Mouse (Mus musculus): ENCODE results near the gene Creld1. TPM values are rescaled to one million over a fixed set of nuclear protein-coding genes. Genes with fewer than 3 reads are reported as not detected.

The Creld1 gene
- total and polyA plus RNA-seq, 2 experiments from 2014 or later = 27.1 to 27.5 TPM

GRCm38 (mm10) chr6:113522310-113522709 lies 39.2 kb downstream of the Creld1 start:
- Histone ChIP-seq H3K4me3 (ENCODE audit: low read depth, low read length) (no peak overlapping the region), H3K9ac (replicated peaks; ENCODE audit: low read depth, low read length) (no peak overlapping the region), H3K27me3 (ENCODE audit: control insufficient read depth, insufficient read depth, low read length) (no peaks in the 10 kb centered on the region), H3K27ac (ENCODE audit: low read depth) (no peak overlapping the region), H3K4me2 (ENCODE audit: low read depth, low read length) (no peak overlapping the region), H3K4me1 (ENCODE audit: control insufficient read depth, insufficient read depth) (no peaks in the 10 kb centered on the region), H3K36me3 (replicated peaks; ENCODE audit: control insufficient read depth, insufficient read depth, low read length) (peaks cover 71% of the 10 kb centered on the region), H3K9me3 (replicated peaks; ENCODE audit: control insufficient read depth, low read length) (no peaks in the 10 kb centered on the region)
- TF ChIP-seq CTCF (IDR thresholded peaks at IDR 0.05; ENCODE audit: low read depth) = no peak
- TF ChIP-seq EP300 (IDR thresholded peaks at IDR 0.05; ENCODE audit: low read depth) = no peak
- ATAC-seq (ENCODE audit: insufficient read depth, low read depth) (no peak), DNase-seq (ENCODE audit: low spot score) (no peak)
- WGBS = 79% methylated on average over 1 of the region's 1 CpGs

GRCm38 (mm10) chr6:113523420-113523819 lies 40.3 kb downstream of the Creld1 start:
- Histone ChIP-seq H3K9me3 (replicated peaks; ENCODE audit: control insufficient read depth, low read length) (no peaks in the 10 kb centered on the region), H3K4me3 (ENCODE audit: low read depth, low read length) (no peak overlapping the region), H3K27ac (ENCODE audit: low read depth) (no peak overlapping the region), H3K9ac (replicated peaks; ENCODE audit: low read depth, low read length) (no peak overlapping the region), H3K36me3 (replicated peaks; ENCODE audit: control insufficient read depth, insufficient read depth, low read length) (peaks cover 60% of the 10 kb centered on the region), H3K4me1 (ENCODE audit: control insufficient read depth, insufficient read depth) (no peaks in the 10 kb centered on the region), H3K4me2 (ENCODE audit: low read depth, low read length) (no peak overlapping the region), H3K27me3 (ENCODE audit: control insufficient read depth, insufficient read depth, low read length) (no peaks in the 10 kb centered on the region)
- ATAC-seq (ENCODE audit: insufficient read depth, low read depth) = no peak
- 74% methylated on average over 8 of the region's 8 CpGs for WGBS
- no peak for TF ChIP-seq CTCF (IDR thresholded peaks at IDR 0.05; ENCODE audit: low read depth)
- TF ChIP-seq EP300 (IDR thresholded peaks at IDR 0.05; ENCODE audit: low read depth) = no peak
- DNase-seq (ENCODE audit: low spot score) = no peak

- peak within 1 kb of the TSS; percentile 85 for H3K9ac ChIP-seq (replicated peaks; ENCODE audit: low read depth, low read length)
- ATAC-seq (ENCODE audit: insufficient read depth, low read depth) (peak; percentile 90), DNase-seq (ENCODE audit: low spot score) (peak; percentile 60)
- H3K27me3 ChIP-seq (ENCODE audit: control insufficient read depth, insufficient read depth, low read length) = no peaks in the 10 kb centered on the region
- peaks cover 15% of the 10 kb centered on the region for H3K4me1 ChIP-seq (ENCODE audit: control insufficient read depth, insufficient read depth)
- H3K36me3 ChIP-seq (replicated peaks; ENCODE audit: control insufficient read depth, insufficient read depth, low read length) = peaks cover 15% of the 10 kb centered on the region
- TF ChIP-seq EP300 (IDR thresholded peaks at IDR 0.05; ENCODE audit: low read depth) (no peak), CTCF (IDR thresholded peaks at IDR 0.05; ENCODE audit: low read depth) (peak; percentile 5; the same call in 1 of the 2 replicates)
- H3K9me3 ChIP-seq (replicated peaks; ENCODE audit: control insufficient read depth, low read length) = no peaks in the 10 kb centered on the region
- peak within 1 kb of the TSS; percentile 93 for H3K4me3 ChIP-seq (ENCODE audit: low read depth, low read length)
- peak within 1 kb of the TSS; percentile 73 for H3K4me2 ChIP-seq (ENCODE audit: low read depth, low read length)
- H3K27ac ChIP-seq (ENCODE audit: low read depth) = peak within 1 kb of the TSS; percentile 84
- under 1% methylated on average over 47 of the region's 47 CpGs for WGBS
Measured at GRCm38 (mm10) chr6:113530932-113531839, 48.1 kb downstream of the Creld1 start, which contains the start of the genes Emc3 and Fancd2. Emc3 (minus strand) TSS chr6:113531652. Fancd2 (plus strand) TSS chr6:113531682.

GRCm38 (mm10) chr6:113531840-113532404 lies 48.8 kb downstream of the Creld1 start:
- Histone ChIP-seq H3K36me3 (replicated peaks; ENCODE audit: control insufficient read depth, insufficient read depth, low read length) (peaks cover 16% of the 10 kb centered on the region), H3K4me1 (ENCODE audit: control insufficient read depth, insufficient read depth) (peaks cover 15% of the 10 kb centered on the region), H3K9ac (replicated peaks; ENCODE audit: low read depth, low read length) (peak overlapping the region; percentile 85), H3K27ac (ENCODE audit: low read depth) (0 out of 2 replicates have a peak overlapping the region, but pooled peaks have one; percentile 84), H3K4me3 (ENCODE audit: low read depth, low read length) (peak overlapping the region; percentile 93), H3K9me3 (replicated peaks; ENCODE audit: control insufficient read depth, low read length) (no peaks in the 10 kb centered on the region), H3K27me3 (ENCODE audit: control insufficient read depth, insufficient read depth, low read length) (no peaks in the 10 kb centered on the region), H3K4me2 (ENCODE audit: low read depth, low read length) (peak overlapping the region; percentile 73)
- no peak for DNase-seq (ENCODE audit: low spot score)
- ATAC-seq (ENCODE audit: insufficient read depth, low read depth) = no peak
- TF ChIP-seq EP300 (IDR thresholded peaks at IDR 0.05; ENCODE audit: low read depth) (no peak), CTCF (IDR thresholded peaks at IDR 0.05; ENCODE audit: low read depth) (no peak)
- WGBS = 12% methylated on average over 7 of the region's 7 CpGs

- no peak overlapping the region for H3K9ac ChIP-seq (replicated peaks; ENCODE audit: low read depth, low read length)
- 77% methylated on average over 7 of the region's 7 CpGs for WGBS
- peaks cover 15% of the 10 kb centered on the region for H3K4me1 ChIP-seq (ENCODE audit: control insufficient read depth, insufficient read depth)
- H3K4me3 ChIP-seq (ENCODE audit: low read depth, low read length) = no peak overlapping the region
- H3K9me3 ChIP-seq (replicated peaks; ENCODE audit: control insufficient read depth, low read length) = no peaks in the 10 kb centered on the region
- no peak overlapping the region for H3K4me2 ChIP-seq (ENCODE audit: low read depth, low read length)
- no peaks in the 10 kb centered on the region for H3K27me3 ChIP-seq (ENCODE audit: control insufficient read depth, insufficient read depth, low read length)
- TF ChIP-seq EP300 (IDR thresholded peaks at IDR 0.05; ENCODE audit: low read depth) = no peak
- TF ChIP-seq CTCF (IDR thresholded peaks at IDR 0.05; ENCODE audit: low read depth) = no peak
- no peak overlapping the region for H3K27ac ChIP-seq (ENCODE audit: low read depth)
- no peak for DNase-seq (ENCODE audit: low spot score)
- no peak for ATAC-seq (ENCODE audit: insufficient read depth, low read depth)
- H3K36me3 ChIP-seq (replicated peaks; ENCODE audit: control insufficient read depth, insufficient read depth, low read length) = peaks cover 24% of the 10 kb centered on the region
Measured at GRCm38 (mm10) chr6:113534886-113535285, 51.8 kb downstream of the Creld1 start.
